Mouse (Mus musculus) left cerebral cortex, adult 18-20 months (tissue): ENCODE measurements around the gene Mms22l. TPM values are rescaled to one million over a fixed set of nuclear protein-coding genes. Genes with fewer than 3 reads are reported as not detected.
"Not testable (repeated sequence)": the region's sequence is repeated elsewhere in the genome, so short reads cannot be mapped to it uniquely, and the experiment has no call there.

ENCODE experiments used
- DNase-seq, 2 experiments: peaks; one replicate each; pipeline ENCODE4 v3.0.0; 2021 to 2022; ENCODE audit warnings: low spot score in 2 of 2, mixed read lengths in 1 of 2
- long read RNA-seq, 2 experiments: library from polyadenylated mRNA; stranded (forward); transcript quantifications; one replicate each; pipeline ENCODE4 v2.0.0; 2021
- total RNA-seq, 2 experiments: library from RNA; stranded (reverse); gene quantifications; 2 replicates each; pipeline ENCODE4 v1.2.3; 2021

The Mms22l gene
- total RNA-seq, result 1 to 10 TPM; 1.0 to 1.4 TPM
- long read RNA-seq, experiment 1, partial matches to known transcripts, result 0 of 1 reads
- long read RNA-seq, experiment 1, other reads (novel, unspliced or antisense), result 0 of 1 reads
- long read RNA-seq, experiment 2, result 0 reads

DNA sequence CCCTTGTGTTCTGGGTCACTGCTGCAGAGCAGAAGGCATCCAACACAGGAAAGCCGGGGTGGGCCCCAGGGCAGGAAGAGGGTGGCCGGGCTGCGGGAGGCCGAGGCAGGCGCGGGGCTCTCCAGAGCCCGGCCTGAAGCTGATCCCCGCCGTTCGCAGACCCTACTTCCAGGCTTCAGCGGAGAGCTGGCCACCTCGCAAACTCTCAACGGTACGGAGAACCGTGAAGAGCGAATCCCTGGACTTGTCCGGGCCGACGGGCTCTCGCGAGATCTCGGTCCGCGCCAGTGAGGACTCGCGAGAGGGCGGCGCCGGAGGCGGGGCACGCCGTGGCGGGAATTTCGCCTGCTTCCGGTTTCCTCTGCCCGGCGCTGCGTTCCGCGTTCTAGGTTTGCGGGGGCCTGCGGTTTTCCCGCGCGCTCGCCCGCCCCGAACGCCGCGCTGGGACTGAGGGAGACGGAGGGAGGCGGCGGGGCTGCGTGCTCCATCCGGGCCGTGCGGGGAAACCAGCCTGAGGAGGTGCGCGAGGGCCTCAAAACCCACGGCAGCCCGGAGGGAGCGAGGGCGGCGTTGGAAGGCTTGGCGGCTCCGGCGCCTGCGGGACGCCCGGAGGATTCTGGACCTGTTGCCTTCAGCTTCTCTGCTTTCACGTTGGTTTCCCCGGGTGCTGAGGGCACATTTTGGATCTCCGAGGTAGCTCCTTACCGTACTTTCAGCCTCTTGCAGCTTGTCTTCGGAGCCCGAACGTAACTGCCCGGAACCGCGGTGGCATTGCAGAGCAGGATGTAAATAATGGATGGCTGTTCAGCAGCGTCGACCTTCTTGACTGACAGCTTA lies at the start of gene Mms22l:
TSS of gene Mms22l (plus strand) at position 336 of the 837 bp plus-strand sequence.
- DNase-seq, result peak; percentile 93 to 95

GRCm38 (mm10) chr4:24484046-24484445 lies 12.2 kb upstream of the Mms22l start:
- not testable (repeated sequence) for DNase-seq

DNA sequence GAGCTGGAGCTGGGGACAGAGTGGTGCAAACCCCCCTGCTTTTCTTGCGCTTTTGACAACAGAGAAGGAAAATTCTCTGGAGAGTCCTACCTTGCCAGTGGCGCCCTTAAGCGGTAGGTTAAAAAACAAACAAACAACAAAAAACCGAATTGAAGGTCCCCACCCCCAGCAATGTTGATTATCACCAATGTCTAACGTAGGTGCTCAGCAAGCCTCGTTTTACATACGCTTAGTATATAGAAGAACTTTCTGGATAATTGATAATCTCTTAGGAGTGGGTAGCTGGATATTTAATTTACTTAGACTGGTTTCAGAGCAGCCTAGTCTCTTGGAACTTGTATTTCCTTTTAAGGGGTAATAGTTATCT lies 685 bp downstream of the Mms22l start:
- DNase-seq, result no peak

DNA sequence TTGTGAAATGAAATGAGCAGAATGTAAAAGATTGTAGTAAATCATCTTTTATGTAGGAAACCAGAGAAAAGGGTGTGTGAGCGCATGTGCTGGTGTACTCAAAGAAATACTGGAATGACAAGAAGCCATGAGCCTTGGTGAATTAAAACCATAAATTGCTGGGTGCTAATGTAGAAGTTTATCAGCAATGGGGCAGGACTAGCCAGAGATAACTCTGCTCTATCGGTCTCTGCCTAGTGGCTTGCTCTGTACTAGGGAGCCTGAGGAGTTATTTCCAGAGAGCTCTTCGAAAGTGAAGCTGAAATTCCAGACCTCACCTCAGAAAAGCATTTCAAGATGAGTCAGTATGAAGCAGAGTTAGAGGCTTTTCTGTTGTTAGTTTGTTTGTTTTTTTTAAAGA lies 12.9 kb downstream of the Mms22l start:
- DNase-seq, result no peak

DNA sequence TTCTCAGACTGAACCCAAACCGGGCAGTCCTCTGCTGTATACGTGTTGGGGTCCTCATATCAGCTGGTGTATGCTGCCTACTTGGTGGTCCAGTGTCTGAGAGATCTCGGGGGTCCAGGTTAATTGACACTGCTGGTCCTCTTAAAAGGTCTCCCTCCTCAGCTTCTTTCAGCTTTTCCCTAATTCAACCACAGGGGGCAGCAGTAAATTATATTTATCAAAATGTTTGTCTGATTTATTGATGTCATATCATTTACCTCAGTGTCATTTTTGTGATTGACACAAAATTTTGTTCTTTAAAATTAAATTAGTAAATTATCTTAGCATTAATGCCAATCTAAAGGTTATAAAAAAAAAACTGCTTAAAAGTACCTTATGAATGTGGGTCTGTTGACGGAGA lies 40.7 kb downstream of the Mms22l start:
- DNase-seq, result no peak

DNA sequence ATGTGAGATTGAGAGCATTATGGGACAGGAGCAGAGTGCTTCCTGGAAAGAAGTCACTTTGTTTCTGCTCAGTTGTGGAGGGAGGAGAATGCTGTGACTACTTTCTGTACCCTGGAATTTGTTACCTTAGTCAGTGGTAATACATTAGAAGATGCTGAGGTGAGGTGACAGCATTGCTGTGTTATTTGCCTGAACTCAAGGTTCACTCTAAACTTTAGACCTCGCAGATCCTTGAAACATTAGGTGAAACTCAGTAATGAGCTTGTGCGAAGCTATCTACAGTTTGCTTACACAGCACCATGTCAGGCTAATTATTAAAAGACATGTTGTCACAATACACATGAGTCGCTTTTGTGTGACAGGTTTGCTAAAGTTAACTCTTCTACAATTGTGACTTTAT lies 47.2 kb downstream of the Mms22l start:
- no peak for DNase-seq

GRCm38 (mm10) chr4:24544677-24545151 lies 48.5 kb downstream of the Mms22l start:
- peak; percentile 80 for DNase-seq

- no peak for DNase-seq
Measured at GRCm38 (mm10) chr4:24556116-24556820, 60.0 kb downstream of the Mms22l start.

DNA sequence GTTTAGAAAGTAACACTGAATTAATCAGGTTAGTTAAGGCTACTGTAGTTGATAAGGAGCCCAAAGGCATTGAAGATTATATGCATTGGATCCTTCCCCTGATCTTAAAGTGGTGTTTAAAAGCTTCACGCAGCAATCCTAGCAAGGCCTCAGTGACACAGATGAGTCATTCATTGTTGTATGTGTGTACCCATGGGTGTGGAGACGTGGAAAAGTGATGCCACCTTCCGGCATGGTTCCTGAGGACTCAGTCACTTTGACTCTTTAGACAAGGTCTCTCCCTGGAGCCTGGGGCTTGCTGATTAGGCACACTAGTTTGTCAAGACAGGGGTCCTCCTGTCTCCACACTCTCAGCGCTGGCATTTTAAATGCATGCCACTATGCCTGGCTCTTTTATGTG lies 60.9 kb downstream of the Mms22l start:
- no peak for DNase-seq

- DNase-seq, result no peak
Measured at GRCm38 (mm10) chr4:24568026-24568425, 71.8 kb downstream of the Mms22l start.

DNA sequence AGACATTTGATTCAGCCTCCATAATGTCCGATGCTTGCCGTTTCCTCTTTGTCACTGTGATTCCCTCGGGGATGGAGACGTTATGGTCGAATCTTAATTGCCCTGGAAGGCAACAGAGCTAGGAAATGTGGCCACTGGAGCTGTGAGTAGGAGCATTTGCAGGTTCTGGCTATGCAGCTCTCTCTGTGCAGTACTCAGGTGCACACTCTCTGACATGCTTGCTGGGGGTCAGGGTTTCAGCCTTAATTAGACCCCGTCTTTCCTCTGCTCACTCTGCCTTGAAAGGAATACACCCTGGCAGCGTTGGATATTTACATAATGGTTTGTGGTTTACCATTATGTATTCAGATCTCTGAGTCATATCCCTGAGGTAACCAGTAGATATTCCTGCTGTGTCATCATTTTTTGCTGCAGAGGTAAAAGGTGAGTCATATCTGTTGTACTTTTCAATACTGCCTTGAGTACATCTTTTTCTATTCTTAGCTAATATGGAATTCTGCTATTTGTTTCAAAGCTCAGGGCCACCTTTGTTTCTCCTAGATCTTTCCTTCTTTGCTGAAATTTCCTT lies 72.8 kb downstream of the Mms22l start:
- DNase-seq, result no peak

- peak; percentile 90 to 91 for DNase-seq
Measured at GRCm38 (mm10) chr4:24574276-24574675, 78.0 kb downstream of the Mms22l start.

GRCm38 (mm10) chr4:24577594-24577993 lies 81.3 kb downstream of the Mms22l start:
- DNase-seq, result no peak

- no peak for DNase-seq
Measured at GRCm38 (mm10) chr4:24582295-24582694, 86.0 kb downstream of the Mms22l start.

DNA sequence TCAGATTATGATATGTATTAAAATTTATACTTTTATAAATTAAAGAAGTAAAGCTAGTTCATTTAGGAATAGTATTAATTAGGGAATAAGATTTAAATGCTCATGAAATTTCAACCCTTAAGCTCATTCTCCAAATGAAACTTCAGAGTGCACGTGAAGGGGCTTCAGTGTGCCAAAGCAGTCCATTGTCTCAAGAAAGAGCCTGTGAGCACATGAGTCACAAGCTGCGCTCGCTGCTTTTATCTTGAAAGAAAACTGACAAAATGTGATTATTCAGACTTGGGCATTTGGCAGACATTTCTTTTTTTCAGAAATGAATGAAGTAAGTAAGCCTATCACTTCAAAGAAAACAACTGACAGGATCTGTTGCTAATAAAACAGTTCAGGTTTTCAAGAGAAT lies 87.7 kb downstream of the Mms22l start:
- DNase-seq, result no peak

GRCm38 (mm10) chr4:24594824-24595223 lies 98.6 kb downstream of the Mms22l start:
- no peak for DNase-seq

GRCm38 (mm10) chr4:24596942-24597611 lies 100.8 kb downstream of the Mms22l start:
- no peak for DNase-seq

GRCm38 (mm10) chr4:24598637-24599036 lies 102.4 kb downstream of the Mms22l start:
- DNase-seq, result no peak

GRCm38 (mm10) chr4:24601711-24602110 lies 105.5 kb downstream of the Mms22l start:
- DNase-seq, result no peak

- DNase-seq, result no peak
Measured at GRCm38 (mm10) chr4:24609085-24609484, 112.8 kb downstream of the Mms22l start.

- no peak for DNase-seq
Measured at GRCm38 (mm10) chr4:24609564-24609963, 113.3 kb downstream of the Mms22l start.
